Mouse (Mus musculus): Measurements from ENCODE around the gene Vps52. TPM values are rescaled to one million over a fixed set of nuclear protein-coding genes. Genes with fewer than 3 reads are reported as not detected.
"Not testable (repeated sequence)": the region's sequence is repeated elsewhere in the genome, so short reads cannot be mapped to it uniquely, and the experiment has no call there.

Vps52 gene
- polyA plus RNA-seq, 1 experiment from 2014 or later, result 55.4 TPM

DNA sequence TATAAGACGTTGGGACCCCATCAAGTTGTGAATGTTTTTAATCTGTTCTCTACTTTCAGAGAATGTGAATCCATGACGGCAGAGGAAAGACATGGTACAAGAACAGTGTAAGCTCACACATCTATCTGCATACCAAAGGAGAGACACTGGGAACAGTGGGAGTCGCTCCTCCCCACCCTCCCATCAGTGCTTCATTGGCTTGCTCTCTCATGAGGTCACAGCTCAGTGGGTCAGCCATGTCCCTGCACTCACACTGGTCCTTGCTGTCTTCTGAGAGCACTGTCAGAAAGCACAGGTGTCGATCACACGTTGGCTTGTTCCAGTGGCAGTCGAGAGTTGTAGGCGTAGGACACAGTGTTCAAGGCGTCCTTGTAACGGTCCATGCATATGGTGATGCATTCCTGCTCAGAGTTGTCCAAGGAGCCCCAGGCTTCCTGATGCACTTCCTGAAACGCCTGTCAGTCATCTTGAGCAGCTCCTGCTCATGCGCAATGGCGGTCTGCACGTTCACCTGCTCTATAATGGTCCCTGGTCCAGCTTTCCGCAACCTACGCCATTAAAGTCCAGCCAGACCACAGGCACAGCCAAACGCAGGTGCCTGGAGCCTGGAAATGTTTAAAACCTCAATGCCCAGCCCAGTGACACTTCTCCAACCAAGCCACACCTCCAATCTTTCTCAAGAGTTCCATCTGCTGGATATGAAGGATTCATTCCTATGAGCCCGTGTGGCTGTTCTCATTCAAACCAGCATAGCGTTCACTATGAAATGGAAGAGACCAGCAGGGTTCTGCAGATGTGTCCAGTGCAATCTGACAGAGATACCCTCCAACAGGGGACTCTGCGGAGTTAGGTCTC, 24.8 kb downstream of the Vps52 start:
- peak overlapping the region; percentile 50 for H3K4me3 ChIP-seq
- peaks cover 46% of the 10 kb centered on the region for H3K27me3 ChIP-seq
- ATAC-seq (ENCODE audit: borderline replicate concordance, extremely low read depth, low FRiP score, low TSS enrichment), result no peak

GRCm38 (mm10) chr17:33981192-33981909, 25.7 kb downstream of the Vps52 start:
- H3K4me2 ChIP-seq, result peak overlapping the region; percentile 78
- H3K9me3 ChIP-seq, H3K36me3 ChIP-seq: not testable (repeated sequence)
- under 1% methylated on average over 27 of the region's 27 CpGs for WGBS
- H3K4me1 ChIP-seq, result peaks cover 37% of the 10 kb centered on the region
- H3K27ac ChIP-seq, result peak overlapping the region; percentile 84
- H3K4me3 ChIP-seq, result peak overlapping the region; percentile 50
- H3K27me3 ChIP-seq, result peaks cover 40% of the 10 kb centered on the region
- ATAC-seq (ENCODE audit: borderline replicate concordance, extremely low read depth, low FRiP score, low TSS enrichment), result peak; percentile 92
- peak overlapping the region; percentile 43 for H3K9ac ChIP-seq

More for the DNA sequence above, 24.8 kb downstream of the Vps52 start:
- peak overlapping the region; percentile 16; the same call in 1 of the 2 replicates for H3K9ac ChIP-seq
- H3K27ac ChIP-seq, result peak overlapping the region; percentile 76
- 64% methylated on average over 19 of the region's 19 CpGs for WGBS
- H3K9me3 ChIP-seq, result no peaks in the 10 kb centered on the region
- peak overlapping the region; percentile 78 for H3K4me2 ChIP-seq
- peaks cover 37% of the 10 kb centered on the region for H3K4me1 ChIP-seq
- no peaks in the 10 kb centered on the region for H3K36me3 ChIP-seq

DNA sequence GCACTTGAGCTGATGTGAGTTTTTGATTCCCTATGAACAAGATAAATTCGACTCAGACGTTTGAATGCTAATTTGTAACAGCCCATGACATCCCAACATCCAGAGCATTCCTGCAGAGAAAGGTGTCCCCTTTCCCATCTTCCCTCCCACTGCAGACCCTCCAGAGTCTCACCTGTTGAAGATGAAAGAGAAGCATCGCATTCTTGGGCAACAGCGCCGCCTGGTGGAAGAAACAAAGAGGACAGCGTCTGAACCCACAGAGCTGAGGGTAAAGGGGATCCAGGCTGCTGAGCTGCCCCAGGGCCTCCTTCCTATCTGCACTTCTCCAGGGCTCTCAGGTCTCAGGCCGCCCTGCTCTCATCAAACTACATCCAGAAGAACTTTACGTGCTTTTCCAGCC, 26.5 kb downstream of the Vps52 start:
- H3K4me2 ChIP-seq, result peak overlapping the region; percentile 78; the same call in 1 of the 2 replicates
- H3K4me3 ChIP-seq, H3K27ac ChIP-seq: not testable (repeated sequence)

DNA sequence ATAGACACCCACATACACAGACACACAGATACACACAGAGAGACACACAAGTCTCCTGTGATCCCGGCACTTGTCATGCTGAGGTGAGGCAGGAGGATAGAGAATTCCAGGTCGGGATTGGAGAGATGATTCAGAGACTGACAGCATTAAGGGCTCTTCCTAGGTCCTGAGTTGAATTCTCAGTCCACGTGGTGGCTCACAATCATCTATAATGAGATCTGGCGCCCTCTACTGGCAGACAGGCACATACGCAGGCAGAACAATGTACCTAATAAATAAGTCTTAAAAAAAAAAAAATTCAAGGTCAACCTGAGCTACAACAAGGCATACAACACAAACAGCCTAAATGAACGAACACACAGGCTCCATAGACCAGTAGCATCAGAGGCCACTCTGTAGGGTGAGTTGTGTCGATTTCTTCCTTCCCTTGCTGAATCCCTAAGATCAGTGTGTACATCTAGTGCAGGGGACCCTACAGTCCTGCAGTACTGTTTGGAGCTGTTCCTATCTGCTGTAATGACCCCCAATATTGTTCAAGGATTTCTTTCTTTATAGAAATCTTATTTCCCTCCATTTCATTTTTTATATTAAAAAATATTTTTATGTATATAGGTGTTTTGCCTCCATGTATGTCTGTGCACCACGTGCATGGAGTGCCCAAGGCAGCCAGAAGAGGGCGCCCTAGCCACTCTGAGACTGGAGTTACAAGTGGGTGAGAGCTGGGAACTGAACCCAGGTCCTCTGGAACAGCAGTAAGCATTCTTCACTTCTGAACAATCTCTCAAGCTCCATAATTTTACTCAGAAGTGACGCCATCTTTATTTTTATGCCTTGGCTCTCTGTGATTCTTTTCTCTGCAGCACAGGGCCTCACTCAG, 36.4 kb downstream of the Vps52 start:
- Histone ChIP-seq H3K4me3 (no peak overlapping the region), H3K9me3 (no peaks in the 10 kb centered on the region), H3K4me2 (no peak overlapping the region), H3K36me3 (no peaks in the 10 kb centered on the region), H3K4me1 (no peaks in the 10 kb centered on the region), H3K9ac (no peak overlapping the region), H3K27me3 (peaks cover under 1% of the 10 kb centered on the region), H3K27ac (no peak overlapping the region)
- WGBS, result 31% methylated on average over 10 of the region's 10 CpGs
- ATAC-seq (ENCODE audit: borderline replicate concordance, extremely low read depth, low FRiP score, low TSS enrichment), result no peak

More for the DNA sequence above, 26.5 kb downstream of the Vps52 start:
- not testable (repeated sequence) for H3K9me3 ChIP-seq; H3K36me3 ChIP-seq; ATAC-seq (ENCODE audit: borderline replicate concordance, extremely low read depth, low FRiP score, low TSS enrichment); H3K9ac ChIP-seq
- Histone ChIP-seq H3K27me3 (peaks cover 36% of the 10 kb centered on the region), H3K4me1 (peaks cover 37% of the 10 kb centered on the region)
- WGBS, result 6% methylated on average over 8 of the region's 8 CpGs

GRCm38 (mm10) chr17:33994959-33995358, 39.3 kb downstream of the Vps52 start:
- ATAC-seq (ENCODE audit: borderline replicate concordance, extremely low read depth, low FRiP score, low TSS enrichment), result no peak
- Histone ChIP-seq H3K4me3 (no peak overlapping the region), H3K9me3 (no peaks in the 10 kb centered on the region), H3K27ac (no peak overlapping the region), H3K4me1 (peaks cover 3% of the 10 kb centered on the region; the same call in 1 of the 2 replicates), H3K27me3 (peaks cover 21% of the 10 kb centered on the region), H3K36me3 (no peaks in the 10 kb centered on the region), H3K9ac (no peak overlapping the region), H3K4me2 (no peak overlapping the region)
- 84% methylated on average over 8 of the region's 8 CpGs for WGBS

GRCm38 (mm10) chr17:33995651-33996050, 40.0 kb downstream of the Vps52 start:
- Histone ChIP-seq H3K9me3 (no peaks in the 10 kb centered on the region), H3K4me1 (peaks cover 9% of the 10 kb centered on the region; the same call in 1 of the 2 replicates), H3K4me3 (no peak overlapping the region), H3K9ac (no peak overlapping the region), H3K27ac (no peak overlapping the region), H3K36me3 (no peaks in the 10 kb centered on the region), H3K27me3 (peaks cover 28% of the 10 kb centered on the region), H3K4me2 (no peak overlapping the region)
- 44% methylated on average over 3 of the region's 3 CpGs for WGBS
- ATAC-seq (ENCODE audit: borderline replicate concordance, extremely low read depth, low FRiP score, low TSS enrichment), result no peak

DNA sequence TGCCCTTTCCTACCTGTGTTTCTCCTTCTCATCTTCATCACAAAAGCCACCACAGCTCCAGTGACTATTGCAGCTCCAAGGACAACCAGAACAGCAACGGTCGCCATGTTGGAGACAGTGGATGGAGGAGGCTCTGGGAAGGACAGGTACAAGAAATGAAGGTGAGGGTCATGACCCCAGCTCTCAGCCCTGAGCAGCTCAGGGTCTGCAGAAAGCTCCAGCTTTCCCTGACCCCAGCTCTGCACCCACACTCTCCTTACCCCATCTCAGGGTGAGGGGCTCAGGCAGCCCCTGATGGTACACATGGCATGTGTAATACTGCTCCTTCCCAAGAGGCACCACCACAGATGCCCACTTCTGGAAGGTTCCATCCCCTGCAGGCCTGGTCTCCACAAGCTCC, 41.4 kb downstream of the Vps52 start:
- not testable (repeated sequence) for H3K9me3 ChIP-seq; H3K4me3 ChIP-seq; H3K4me1 ChIP-seq; H3K36me3 ChIP-seq; H3K4me2 ChIP-seq; H3K27ac ChIP-seq; ATAC-seq (ENCODE audit: borderline replicate concordance, extremely low read depth, low FRiP score, low TSS enrichment); H3K9ac ChIP-seq
- H3K27me3 ChIP-seq, result peaks cover 40% of the 10 kb centered on the region
- 79% methylated on average over 2 of the region's 2 CpGs for WGBS

DNA sequence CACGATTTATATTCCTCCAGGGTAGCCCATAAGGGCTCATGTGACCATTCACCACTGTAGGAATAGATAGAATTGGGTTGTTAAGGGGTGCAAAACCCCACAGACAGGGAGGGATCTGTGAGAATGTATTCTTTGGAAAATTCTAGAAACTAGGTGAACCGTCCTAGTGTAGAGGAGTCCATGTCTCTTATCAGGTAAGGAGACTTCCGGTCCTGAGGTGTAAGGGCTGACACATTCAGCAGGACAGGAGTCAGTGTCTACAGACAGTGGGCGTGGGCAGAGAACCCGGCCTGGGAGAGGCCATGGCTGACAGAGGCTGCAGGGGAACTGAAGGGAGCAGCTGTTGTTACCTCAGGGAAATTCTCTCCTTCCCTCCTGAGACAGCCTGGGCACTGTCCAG, 43.1 kb downstream of the Vps52 start:
- H3K9me3 ChIP-seq; H3K4me3 ChIP-seq; ATAC-seq (ENCODE audit: borderline replicate concordance, extremely low read depth, low FRiP score, low TSS enrichment); H3K27ac ChIP-seq; H3K4me2 ChIP-seq; H3K9ac ChIP-seq; H3K36me3 ChIP-seq; H3K4me1 ChIP-seq: not testable (repeated sequence)
- WGBS, result 36% methylated on average over 5 of the region's 5 CpGs
- H3K27me3 ChIP-seq, result peaks cover 41% of the 10 kb centered on the region

- Histone ChIP-seq H3K4me1 (peaks cover 9% of the 10 kb centered on the region; the same call in 1 of the 2 replicates), H3K4me3 (peak overlapping the region; percentile 59), H3K4me2 (peak overlapping the region; percentile 99), H3K36me3 (no peaks in the 10 kb centered on the region), H3K27me3 (peaks cover 41% of the 10 kb centered on the region), H3K9me3 (no peaks in the 10 kb centered on the region), H3K27ac (no peak overlapping the region), H3K9ac (peak overlapping the region; percentile 40)
- 1% methylated on average over 87 of the region's 87 CpGs for WGBS
- ATAC-seq (ENCODE audit: borderline replicate concordance, extremely low read depth, low FRiP score, low TSS enrichment), result peak; percentile 51
These were observed 43.9 kb downstream of the Vps52 start for GRCm38 (mm10) chr17:33999341-34000149.

DNA sequence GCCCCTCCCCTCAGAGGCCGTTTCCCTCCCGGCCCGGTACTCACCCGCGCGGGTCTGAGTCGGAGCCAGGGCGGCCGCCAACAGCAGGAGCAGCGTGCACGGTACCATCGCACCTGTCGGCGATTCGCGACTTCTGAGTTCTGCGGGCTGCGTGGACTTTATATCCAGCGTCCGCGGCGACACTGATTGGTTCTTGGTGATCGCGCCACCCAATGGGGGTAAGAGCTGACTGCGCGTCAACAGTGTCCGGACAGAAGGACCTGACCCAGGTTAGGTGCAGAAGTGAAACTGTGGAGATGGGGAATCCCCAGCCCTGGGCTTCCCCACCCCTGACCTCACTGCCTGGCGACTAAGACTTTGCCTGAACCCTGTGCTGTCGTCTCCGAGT, 44.5 kb downstream of the Vps52 start, which contains the start of gene H2-K1:
H2-K1 (minus strand) TSS at position 198 of the 388 bp plus-strand sequence.
- Histone ChIP-seq H3K27ac (no peak within 1 kb of the TSS), H3K36me3 (no peaks in the 10 kb centered on the region), H3K9ac (peak within 1 kb of the TSS; percentile 40), H3K4me2 (peak within 1 kb of the TSS; percentile 99), H3K9me3 (no peaks in the 10 kb centered on the region), H3K27me3 (peaks cover 41% of the 10 kb centered on the region), H3K4me3 (peak within 1 kb of the TSS; percentile 59), H3K4me1 (peaks cover 9% of the 10 kb centered on the region; the same call in 1 of the 2 replicates)
- WGBS, result under 1% methylated on average over 30 of the region's 30 CpGs
- peak; percentile 83; the same call in 1 of the 2 replicates for ATAC-seq (ENCODE audit: borderline replicate concordance, extremely low read depth, low FRiP score, low TSS enrichment)

All from lung, embryonic 15.5 days (tissue).